ENCODE assay signal across 21 mouse cellular contexts in genomic region chr12:9358872-9359271, GRCm38 (mm10).
A peak's percentile ranks its signal among the peaks of the same experiment; 100 is the strongest.
DNase-seq lines count a peak whose midpoint lies in the region; ATAC-seq lines count a peak whose summit lies in the region.
"Had no signal": no experiment of that assay in that cellular context is flagged by ENCODE, and none has a peak within 500 bp of the region (broad histone marks: within the 10 kb centered on the region; RNA-seq: fewer than 3 reads in every experiment).

No protein-coding gene starts in this region.

- peaks cover 5% of the 10 kb centered on the region for H3K4me1 ChIP-seq in limb, embryonic 12.5 days (replicated peaks)
- H3K4me1 ChIP-seq: stomach, embryonic 15.5 days had no signal

- 33% methylated on average over 8 of the region's 8 CpGs for WGBS in limb, embryonic 12.5 days

- H3K36me3 ChIP-seq in limb, embryonic 12.5 days: no peaks in the 10 kb centered on the region
- H3K36me3 ChIP-seq: stomach, embryonic 15.5 days had no signal

- no peak overlapping the region for H3K27ac ChIP-seq in limb, embryonic 12.5 days
- H3K27ac ChIP-seq: heart, adult 2 months; kidney, postnatal 0 days; liver, embryonic 14.5 days; stomach, embryonic 15.5 days had no signal

- H3K27me3 ChIP-seq in limb, embryonic 12.5 days: no peaks in the 10 kb centered on the region
- H3K27me3 ChIP-seq: CH12.LX; Patski; stomach, embryonic 15.5 days had no signal

- no peak overlapping the region for H3K4me3 ChIP-seq in limb, embryonic 12.5 days (replicated peaks)
- H3K4me3 ChIP-seq: heart, adult 2 months; stomach, embryonic 15.5 days had no signal

- DNase-seq in adrenal gland, adult (ENCODE audit: inconsistent age in 2 of 2, low spot score in 1 of 2): peak; percentile 7 to 50
- no peak for DNase-seq in adrenal gland, postnatal 10 days
- peak; percentile 9 to 10 for DNase-seq in heart, postnatal 14 days
- DNase-seq in heart, postnatal 25 days (ENCODE audit: low spot score): no peak
- DNase-seq in R1 (ENCODE audit: low read depth, low spot score): peak; percentile 10
- DNase-seq in lung, postnatal 10 days: no peak
- no peak for DNase-seq in embryo, embryonic 10 days (ENCODE audit: low spot score)
- DNase-seq: cerebellum, adult 9-11 months; heart, postnatal 36 days; layer of hippocampus, adult 9-11 months; lung, postnatal 14 days; spleen, adult 18-20 months; thymus, postnatal 36 days had no signal

- no peaks in the 10 kb centered on the region for H3K9me3 ChIP-seq in limb, embryonic 12.5 days
- H3K9me3 ChIP-seq: stomach, embryonic 15.5 days had no signal

- intact Hi-C loops in heart, postnatal 14 days (cut with DNase I): no loop called here
- intact Hi-C loops in heart, postnatal 25 days (cut with DNase I): no loop called here

- ATAC-seq in limb, embryonic 12.5 days (ENCODE audit: insufficient number of reproducible peaks, insufficient read depth, low FRiP score, low TSS enrichment, low read depth): peak; percentile 31; the same call in 1 of the 2 replicates
- ATAC-seq: hindbrain, embryonic 16.5 days; Patski had no signal

- H3K9ac ChIP-seq in limb, embryonic 12.5 days (replicated peaks): no peak overlapping the region
- H3K9ac ChIP-seq: liver, embryonic 14.5 days; stomach, embryonic 15.5 days had no signal

- no peak overlapping the region for H3K4me2 ChIP-seq in limb, embryonic 12.5 days
- H3K4me2 ChIP-seq: stomach, embryonic 15.5 days had no signal

Comparison
In these comparisons a context has a peak if more than half of its experiments do, and no peak if none do; other contexts are left out.
1. DNase-seq: peak in adrenal gland, adult (2 of 2), heart, postnatal 14 days (2 of 2) and R1 (single experiment); none in adrenal gland, postnatal 10 days (single experiment), heart, postnatal 25 days (single experiment), lung, postnatal 10 days (single experiment) and embryo, embryonic 10 days (single experiment).